Mouse (Mus musculus): ENCODE data around the gene B4gat1.

DNA sequence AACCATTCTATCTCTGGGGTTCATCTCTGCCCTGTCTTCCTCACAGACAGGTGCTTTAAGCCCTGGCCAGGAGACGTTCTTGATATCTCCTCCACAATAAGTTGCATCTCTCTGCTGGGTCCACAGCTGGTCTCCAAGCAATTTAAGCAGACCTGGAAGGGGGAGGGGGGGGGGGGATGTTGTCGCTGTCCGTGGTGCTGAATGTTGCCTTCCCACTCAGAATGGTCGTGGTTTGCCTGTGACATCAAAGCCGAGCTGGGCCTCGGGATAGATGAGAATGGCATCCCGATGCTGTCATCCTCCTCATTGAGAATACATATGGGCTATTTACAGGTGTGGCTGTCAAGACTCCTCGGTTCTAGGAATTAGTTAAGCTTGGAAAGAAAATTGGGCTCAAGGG, 46.3 kb upstream of the B4gat1 start:
- TF ChIP-seq CTCF (IDR thresholded peaks at IDR 0.05; ENCODE audit: borderline replicate concordance, insufficient read depth, low read depth, low read length) (no peak), POLR2A (IDR thresholded peaks at IDR 0.05; ENCODE audit: borderline replicate concordance, insufficient read depth, low read length) (no peak)

All from cerebellum, adult 2 months (tissue).